Mouse (Mus musculus) kidney, postnatal 25 days (tissue): ENCODE measurements around the gene Rangrf.
"Not testable (repeated sequence)": the region's sequence is repeated elsewhere in the genome, so short reads cannot be mapped to it uniquely, and the experiment has no call there.

ENCODE experiments used
- DNase-seq, 2 experiments: peaks; one replicate each; pipeline ENCODE4 v3.0.0; 2021; ENCODE audit warnings: mixed read lengths in 2 of 2

The Rangrf gene

GRCm38 (mm10) chr11:68945245-68945644 is 29.7 kb downstream of the Rangrf start:
- no peak for DNase-seq

GRCm38 (mm10) chr11:68942731-68943130 is 32.3 kb downstream of the Rangrf start:
- peak; percentile 53 to 84 for DNase-seq

DNA sequence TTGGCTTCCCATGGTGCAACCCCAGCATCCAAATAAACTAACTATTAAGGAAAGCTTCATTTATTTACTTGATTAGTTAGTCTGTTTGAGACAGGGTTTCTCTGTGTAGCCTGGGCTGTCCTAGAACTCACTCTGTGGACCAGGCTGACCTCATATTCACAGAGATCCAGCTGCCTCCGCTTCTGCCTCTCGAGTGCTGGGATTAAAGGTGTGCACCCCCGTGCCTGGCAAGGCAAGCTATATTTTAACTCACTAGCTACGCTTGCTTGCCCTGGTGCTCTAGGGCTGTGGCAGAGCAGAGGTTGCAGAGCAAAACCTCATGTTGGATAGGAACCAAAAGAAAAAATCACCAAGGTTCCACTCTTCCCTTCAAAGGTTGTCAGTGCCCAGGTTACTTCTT is 34.5 kb downstream of the Rangrf start:
- peak; percentile 82 to 91 for DNase-seq

GRCm38 (mm10) chr11:68939451-68940304 is 35.3 kb downstream of the Rangrf start:
- DNase-seq, result peak; percentile 90 to 96

DNA sequence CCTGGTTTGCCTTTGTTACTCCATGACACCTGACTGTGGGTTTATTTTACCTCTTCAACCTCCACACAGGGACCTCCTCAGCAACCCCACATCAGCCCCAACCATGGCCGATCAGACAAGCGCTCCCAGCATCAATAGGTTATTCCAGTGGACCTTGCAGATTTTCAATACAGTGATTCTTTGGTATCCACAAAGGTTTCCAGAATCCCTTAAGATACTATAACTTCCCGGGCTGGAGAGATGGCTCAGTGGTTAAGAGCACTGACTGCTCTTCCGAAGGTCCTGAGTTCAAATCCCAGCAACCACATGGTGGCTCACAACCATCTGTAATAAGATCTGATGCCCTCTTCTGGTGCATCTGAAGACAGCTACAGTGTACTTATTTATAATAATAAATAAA is 38.0 kb downstream of the Rangrf start:
- not testable (repeated sequence) for DNase-seq

DNA sequence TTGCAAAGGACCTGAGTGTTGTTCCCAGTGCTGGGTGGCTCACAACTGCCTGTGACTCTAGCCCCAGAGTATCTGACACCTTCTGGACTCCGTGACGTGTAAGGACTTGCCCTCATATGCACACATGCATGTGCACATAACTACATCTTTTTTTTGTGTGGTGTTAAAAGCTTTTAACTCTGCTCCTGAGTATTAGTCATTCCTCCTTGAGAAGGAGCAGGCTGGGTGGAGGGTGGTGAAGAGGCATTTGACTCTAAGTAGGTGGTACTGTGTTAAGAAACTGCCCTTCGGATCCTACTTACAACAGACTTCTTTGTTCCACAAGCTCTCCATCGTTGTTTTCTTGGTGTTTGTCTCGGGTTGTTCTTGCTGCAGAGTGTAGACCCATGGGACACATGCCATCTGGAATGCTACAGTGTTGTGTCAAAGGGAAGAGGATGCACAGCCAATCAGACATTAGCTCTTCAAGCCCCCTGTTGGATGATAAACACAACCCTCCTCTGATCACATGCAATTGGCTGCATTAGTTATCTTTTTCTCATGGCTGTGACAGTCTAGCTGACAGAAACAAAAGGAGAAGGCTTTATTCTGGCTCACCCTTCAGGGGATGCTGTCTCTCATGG is 41.0 kb downstream of the Rangrf start:
- DNase-seq, result no peak

DNA sequence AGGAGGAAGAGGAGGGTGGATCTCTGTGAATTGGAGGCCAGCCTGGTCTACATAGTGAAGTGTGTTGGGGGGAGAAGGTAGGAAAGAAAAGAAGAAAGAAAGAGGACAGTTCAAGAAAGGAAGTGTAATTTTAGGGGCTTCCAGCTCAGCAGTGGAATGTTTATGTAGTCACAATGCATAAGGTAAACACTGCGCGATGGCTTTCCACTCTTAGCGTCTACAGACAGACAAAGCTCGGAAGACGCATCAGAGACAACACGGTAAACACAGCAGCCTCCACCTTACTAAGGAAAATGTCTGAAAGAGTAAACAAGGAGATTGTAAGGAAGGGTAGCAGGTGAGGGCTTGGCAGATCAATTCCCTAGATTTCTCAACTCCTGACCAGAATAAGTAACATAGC is 45.0 kb downstream of the Rangrf start:
- no peak for DNase-seq

DNA sequence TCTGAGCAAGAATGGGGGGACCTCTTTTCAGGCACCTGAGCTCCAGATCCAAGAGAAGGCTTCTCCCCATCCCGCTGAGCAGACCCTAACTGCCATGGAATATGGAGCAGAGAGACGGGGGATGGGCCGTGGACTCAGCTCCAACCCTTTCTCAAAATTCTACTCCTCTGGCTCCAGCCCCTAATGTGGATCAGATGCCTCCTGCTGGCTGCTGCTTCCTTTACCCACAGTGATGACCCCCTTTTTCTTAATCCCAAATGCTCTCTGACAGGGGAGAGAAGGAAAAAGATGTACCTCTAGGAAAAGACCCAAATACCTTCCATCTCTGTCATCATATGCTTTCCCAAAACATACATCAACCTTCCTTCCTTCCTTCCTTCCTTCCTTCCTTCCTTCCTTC is 48.0 kb downstream of the Rangrf start, which contains the start of gene Odf4:
TSS of gene Odf4 (minus strand) at position 101 of the 400 bp plus-strand sequence.
- DNase-seq, result no peak

DNA sequence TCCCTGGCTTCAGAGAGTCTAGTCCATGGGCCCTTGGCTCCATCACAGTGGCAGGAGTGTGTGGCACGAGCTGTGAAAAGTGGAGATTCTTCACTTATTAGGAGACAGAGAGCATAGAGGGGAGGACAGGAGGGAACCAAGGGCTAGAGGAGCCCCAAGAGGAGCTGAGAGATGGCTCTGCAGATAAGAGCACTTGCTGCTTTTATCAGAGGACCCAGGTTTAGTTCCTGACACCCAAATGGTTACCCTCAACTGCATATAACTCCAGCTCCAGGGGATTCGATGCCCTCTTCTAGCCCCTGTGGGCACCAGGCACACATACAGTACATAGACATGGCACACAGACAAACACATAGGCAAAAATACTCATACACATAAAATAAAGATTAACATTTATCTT is 50.2 kb downstream of the Rangrf start:
- no peak for DNase-seq

DNA sequence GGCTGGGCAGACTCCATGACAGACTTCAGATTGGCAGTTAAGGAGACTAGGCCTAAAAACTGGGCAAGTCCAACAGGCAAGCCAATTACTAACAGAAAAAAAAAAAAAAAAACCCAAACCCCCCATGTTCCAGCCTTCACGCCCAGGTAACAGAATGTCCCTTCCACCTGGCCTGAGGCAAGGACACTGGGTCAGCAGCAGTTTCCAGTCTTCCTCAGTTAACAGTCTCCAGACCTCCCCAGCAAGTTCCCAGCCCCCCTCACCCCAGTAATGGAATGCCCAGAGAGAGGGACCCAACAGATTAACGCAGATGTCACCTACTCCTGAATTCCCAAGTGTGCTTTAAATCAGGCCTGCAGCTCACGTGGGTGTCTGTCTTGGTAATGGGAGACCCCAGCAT is 51.8 kb downstream of the Rangrf start:
- peak; percentile 63 to 88 for DNase-seq
